Mouse (Mus musculus) regulatory T cell (primary cell): ENCODE measurements around the gene Olfr374.

Experiments
- in situ Hi-C: fragments of 300-600 bp; cut with MboI, MseI; formaldehyde crosslinking; loops from one replicate; pipeline ENCODE4 v1.15.1; 2025; ENCODE audit warnings: high pct_unique_total_duplicates

The Olfr374 gene

DNA sequence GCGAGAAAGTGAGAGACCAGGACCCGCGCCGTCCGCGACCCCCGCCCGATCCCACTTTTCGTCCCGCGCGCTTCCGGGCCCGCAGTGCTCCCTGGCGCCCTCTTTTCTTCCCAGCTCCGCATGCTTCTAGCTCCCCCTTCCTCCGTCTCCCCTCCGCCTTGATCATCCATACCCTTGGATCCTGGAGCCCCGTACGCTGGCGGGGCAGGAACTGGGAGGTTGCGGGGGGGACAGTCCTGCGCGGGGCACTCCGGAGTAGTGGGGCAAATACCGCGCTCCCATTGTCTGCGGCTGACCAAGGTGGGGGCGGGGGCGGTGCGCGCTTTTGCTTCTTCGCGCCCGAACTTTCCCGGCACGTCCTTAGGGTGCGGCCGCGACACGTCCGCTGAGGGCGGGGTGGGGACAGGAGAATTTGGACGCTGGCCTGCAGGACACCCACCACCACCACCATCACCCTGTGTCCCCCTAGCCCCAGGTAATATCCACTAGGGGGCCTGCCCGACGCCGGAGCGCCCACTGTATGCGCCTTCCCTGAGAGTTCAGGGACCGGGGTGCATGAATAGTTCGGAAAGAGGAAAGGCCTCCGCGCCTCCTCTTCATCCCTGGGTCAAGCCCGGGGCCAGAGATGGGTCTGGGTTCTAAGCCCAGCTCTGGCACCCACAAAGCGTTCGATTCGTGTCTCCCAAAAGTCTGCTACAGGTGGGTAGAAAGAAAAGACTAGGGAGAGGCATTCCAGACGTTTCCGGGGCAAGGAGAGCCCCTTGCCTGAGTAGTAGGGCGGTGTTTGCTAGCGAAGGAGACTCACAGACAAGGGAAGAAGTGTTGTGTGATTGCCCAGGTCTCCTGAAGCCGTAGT, 28.8 kb downstream of the Olfr374 start:
- in situ Hi-C loops: loop anchor here (25.0 kb wide), 1 partner anchor 648 kb away; the partner anchor contains the start of genes Ano8 and Gtpbp3

DNA sequence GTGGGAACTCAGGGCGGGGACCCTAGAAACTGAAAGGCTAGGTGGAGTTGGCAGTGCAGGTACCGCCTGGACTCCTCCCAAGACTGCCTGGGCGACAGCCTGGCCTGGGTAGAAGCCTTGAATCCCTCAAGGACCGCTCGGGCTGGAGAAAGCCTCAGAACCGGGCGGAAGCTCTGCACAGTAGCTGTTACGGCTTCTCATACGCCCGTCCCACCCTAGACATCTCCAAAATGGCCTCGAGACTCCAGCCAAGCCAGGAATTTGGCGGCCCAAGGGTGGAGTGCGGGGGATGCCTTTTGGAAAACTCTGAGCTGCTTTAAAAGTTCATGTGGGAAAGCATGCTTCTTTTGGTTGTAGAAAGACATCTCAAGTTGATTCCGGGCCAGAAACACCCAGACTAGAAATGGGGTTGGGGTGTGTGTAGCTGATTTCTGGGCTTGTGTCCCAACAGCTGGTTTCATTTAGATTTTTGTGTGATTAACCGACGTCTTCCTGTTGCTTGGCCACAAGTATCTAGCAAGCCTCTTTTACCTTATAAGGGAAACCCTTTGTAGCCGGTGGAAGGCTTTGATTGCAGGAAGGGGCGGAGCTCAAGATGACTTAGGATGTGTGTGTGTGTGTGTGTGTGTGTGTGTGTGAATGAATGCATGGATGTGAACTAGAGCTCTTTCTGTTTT, 29.6 kb downstream of the Olfr374 start:
- in situ Hi-C loops: loop anchor here (25.0 kb wide), 1 partner anchor 649 kb away; the partner anchor contains the start of genes Ano8 and Gtpbp3

DNA sequence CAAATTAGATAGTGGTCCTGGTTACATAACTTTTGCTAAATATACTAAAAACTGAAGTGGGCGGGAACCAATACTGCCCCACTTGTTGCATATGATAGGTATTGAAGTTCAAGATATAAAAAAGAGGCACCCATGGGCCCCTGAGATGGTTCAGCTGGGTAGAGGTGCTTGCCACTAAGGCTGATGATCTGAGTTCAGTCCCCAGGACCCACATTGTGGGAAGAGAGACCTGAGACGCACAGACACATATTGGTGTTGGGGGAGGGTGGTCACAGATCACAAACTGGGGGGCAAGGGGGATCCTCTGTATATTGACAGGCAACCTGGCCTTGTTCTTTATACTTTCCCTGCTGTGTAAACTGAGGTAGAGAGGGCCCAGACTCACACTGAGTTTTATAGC, 30.6 kb downstream of the Olfr374 start:
- in situ Hi-C loops: loop anchor here (25.0 kb wide), 1 partner anchor 650 kb away; the partner anchor contains the start of genes Ano8 and Gtpbp3

DNA sequence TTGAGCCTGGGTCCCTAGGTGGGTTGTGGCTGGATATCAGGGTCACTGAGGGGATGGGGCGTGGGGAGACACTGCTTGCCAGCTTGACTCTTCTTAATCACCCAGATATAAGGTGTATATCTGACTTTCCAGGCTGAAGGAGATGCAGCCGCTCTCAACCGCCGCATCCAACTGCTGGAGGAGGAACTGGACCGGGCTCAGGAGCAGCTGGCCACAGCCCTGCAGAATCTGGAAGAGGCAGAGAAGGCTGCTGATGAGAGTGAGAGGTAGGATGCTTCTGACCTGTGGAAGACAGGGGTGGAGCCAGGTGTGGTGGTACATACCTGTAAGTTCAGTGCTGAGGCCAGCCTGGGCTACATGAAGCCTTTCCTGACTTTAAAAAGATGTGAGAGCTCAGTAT, 31.6 kb downstream of the Olfr374 start:
- in situ Hi-C loops: loop anchor here (25.0 kb wide), 1 partner anchor 651 kb away; the partner anchor contains the start of genes Ano8 and Gtpbp3

DNA sequence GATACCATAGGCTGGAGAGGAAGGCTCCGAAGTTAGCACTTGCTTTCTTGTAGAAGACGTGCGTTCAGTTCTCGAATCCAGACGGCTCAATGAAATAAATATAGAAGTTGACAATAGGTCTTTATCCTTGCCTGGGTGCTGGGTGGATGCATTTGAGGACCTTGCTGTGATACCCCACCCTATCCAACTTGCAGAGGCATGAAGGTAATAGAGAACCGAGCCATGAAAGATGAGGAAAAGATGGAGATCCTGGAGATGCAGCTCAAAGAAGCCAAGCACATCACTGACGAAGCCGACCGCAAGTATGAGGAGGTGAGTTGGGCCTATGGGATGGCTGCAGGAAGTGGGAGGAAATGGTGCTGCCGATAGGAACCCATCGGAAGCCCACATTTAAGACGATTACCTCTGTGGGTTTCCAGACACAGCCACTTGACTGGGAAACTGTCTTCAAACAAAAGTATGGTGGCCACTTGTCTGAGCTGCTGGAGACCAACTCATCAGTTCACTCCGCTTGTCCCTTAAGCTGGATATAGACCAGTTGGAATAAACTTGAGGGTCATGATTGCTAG, 36.5 kb downstream of the Olfr374 start:
- in situ Hi-C loops: loop anchor here (25.0 kb wide), 1 partner anchor 656 kb away; the partner anchor contains the start of genes Ano8 and Gtpbp3

DNA sequence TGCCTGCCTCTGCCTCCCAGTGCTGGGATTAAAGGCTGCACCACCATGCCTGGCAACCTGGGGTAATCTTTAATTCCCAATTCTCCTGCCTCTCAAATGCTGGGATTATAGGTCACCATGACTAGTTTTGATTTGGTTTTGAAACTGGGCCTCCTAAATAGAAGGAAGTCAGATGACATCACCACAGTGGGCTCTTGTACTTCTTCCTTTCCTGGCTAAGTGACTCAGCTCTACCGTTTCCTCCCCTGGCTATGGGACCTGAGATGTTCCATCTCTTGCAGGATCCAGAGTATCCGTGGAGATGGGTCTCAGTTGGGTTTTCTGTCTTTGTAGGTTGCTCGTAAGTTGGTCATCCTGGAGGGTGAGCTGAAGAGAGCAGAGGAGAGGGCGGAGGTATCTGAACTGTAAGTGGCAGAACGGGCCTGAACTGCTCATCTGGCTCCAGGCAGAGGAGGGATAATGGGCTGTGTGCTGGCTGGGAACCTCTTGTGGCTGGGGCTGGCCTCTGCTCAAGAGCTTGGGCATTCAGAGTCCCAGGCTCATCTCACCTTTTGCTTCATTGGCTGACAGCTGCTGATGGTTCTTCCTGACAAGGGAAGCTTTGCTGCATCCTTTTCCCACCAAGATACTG, 37.6 kb downstream of the Olfr374 start:
- in situ Hi-C loops: loop anchor here (25.0 kb wide), 1 partner anchor 657 kb away; the partner anchor contains the start of genes Ano8 and Gtpbp3

DNA sequence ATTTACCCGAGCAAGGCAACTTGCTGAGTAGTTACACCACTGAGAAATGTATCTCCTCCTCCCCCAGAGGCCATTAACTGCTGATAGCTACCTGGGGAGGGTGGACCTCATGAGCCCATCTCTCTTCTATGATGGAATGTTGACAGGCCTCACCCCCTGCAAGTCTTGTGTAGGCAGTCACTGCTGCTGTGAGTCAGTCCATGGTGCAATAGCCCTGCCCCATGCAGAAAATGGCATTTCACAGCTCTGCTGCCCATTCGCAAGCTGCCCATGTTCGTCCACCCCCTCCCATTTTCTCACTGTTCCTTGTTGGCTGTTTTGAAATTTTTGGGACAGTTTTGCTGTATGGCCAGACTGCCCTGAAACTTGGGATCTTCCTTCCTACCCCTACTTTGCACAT, 38.7 kb downstream of the Olfr374 start:
- in situ Hi-C loops: loop anchor here (25.0 kb wide), 1 partner anchor 658 kb away; the partner anchor contains the start of genes Ano8 and Gtpbp3

DNA sequence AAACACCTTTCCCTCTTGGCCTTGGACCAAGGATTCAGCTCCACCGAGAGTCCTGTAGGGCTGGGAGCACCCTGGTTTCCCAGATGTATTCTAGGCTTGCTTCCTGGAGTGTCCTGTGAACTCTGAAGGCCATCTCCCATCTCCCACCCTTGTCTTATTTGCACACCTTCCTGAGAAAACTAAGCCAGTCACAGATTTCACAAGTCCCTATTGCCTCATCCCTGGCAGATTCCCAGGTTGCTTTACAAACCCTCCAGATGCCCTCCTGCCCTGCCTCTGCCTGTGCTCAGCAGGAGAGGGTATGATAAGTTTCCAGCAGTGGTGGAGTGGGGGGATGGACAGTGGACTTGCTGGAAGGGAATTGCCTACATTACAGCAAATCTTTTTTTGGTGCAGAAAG, 39.2 kb downstream of the Olfr374 start:
- in situ Hi-C loops: loop anchor here (25.0 kb wide), 1 partner anchor 659 kb away; the partner anchor contains the start of genes Ano8 and Gtpbp3

DNA sequence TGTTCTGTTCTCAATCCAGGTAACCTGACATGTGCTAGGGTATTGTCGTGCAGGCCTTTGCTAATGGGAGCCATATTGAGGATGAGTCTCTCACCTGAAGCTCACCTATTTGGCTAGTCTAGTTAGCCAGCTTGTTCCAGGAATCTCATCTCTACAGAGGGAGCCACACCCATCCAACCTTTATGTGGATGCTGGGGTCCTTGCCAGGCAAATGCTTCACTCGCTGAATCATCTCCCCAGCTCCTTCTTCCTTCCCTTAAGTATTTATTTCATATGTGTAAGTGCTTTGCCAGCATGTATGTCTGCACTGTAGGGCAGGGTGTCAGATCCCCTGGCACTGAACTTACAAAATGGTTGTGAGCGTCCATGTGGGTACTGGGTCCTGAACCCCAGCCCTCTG, 39.7 kb downstream of the Olfr374 start:
- in situ Hi-C loops: loop anchor here (25.0 kb wide), 1 partner anchor 659 kb away; the partner anchor contains the start of genes Ano8 and Gtpbp3

DNA sequence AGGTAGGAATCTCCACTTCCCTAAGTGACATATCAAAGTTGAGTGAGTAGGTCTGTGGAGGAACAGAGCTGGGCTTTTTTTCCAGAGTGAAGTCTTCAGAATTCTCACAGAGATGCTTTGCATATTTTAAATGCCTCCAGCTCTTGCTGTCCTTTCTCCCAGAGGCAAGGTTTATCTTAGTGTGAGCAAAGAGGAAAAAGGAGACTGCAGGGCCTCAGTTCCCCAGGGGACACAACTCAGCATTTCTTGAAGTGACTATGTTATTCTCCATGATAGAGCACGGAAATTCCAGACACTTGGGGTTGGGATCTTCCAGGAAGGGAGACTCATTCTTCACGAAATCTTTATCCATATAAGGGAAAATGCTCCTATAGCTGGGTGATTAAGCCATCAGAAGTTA, 40.4 kb downstream of the Olfr374 start:
- in situ Hi-C loops: loop anchor here (25.0 kb wide), 1 partner anchor 660 kb away; the partner anchor contains the start of genes Ano8 and Gtpbp3

DNA sequence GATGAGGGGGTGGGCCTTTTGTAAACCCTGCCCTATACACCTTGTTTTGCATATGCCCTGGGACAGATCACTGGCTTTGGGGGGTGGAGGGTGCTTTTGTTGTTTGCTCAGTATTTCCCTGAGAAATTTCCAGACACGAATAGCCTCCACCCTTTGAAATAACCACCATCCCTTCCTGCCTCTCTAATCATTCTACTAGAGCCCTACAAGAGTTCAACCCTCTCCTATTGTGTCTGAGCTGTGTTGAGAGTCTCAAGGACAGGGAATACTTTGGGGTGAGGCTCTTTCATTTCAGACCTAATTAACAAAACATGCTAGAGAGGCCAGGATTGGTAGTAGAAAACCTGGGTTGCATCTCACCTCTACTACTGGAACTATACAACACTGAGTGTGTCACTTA, 42.2 kb downstream of the Olfr374 start:
- in situ Hi-C loops: loop anchor here (25.0 kb wide), 1 partner anchor 662 kb away; the partner anchor contains the start of genes Ano8 and Gtpbp3

DNA sequence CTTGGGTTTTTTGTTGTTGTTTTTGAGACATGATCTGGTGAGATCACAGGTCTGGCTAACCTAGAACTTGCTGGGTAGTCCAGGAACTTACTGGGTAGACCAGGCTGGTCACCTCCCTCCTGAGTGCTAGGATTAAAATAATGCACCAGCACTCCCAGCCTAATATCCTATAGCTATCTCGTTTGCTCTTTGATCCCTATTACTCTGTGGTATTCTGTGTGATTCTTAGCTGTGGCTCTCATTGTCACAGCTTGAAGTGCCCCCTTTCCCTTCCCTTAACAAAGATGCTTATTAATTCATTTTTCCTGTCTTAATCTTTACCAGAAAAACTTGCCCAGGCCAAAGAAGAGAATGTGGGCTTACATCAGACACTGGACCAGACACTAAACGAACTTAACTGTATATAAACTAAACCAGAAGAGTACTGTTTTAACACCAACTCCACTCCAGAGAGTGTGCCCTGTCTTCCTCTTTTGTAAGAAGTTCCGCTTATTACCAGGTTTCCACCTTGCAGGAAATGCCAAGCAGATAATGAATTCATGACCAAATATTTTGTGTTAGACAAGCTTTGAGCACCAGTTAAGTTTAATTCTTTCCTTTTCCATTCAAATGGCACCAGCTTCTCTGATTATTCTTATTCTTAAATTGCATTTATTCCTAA, 44.7 kb downstream of the Olfr374 start:
- in situ Hi-C loops: no loop called here

DNA sequence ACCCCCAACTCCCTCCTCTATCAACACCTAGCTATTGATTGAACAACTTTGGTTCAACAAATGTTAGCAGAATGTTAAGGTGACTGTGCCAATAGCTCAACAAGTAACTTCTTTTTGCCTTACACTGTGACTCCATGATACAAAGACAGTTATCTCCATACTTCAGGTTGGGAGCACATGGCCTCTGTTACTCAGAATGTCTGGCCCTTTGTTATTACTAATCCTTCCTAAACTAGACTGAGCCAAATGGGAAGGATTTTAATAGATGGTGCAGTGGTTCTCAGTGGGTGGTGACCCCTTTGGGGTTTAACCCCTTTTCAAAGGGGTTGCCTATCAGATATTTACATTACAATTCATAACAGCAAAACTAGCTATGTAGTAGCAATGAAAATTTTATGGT, 46.5 kb downstream of the Olfr374 start:
- in situ Hi-C loops: no loop called here

DNA sequence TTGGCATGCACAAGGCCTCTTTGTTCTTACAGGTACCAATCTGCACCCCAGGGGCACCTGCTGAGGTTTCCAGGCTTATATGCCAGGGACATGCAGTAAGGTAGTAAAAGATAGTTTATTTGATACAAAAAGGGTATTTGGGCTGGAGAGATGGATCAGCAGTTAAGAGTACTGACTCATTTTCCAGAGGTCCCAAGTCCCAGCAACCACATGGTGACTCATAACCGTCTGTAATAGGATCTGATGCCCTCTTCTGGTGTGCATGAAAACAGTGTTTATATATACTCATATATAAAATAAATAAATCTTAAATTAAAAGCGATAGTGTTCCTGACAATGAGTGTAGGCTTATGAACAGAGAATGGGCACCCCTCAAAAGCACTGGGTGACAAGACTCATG, 51.3 kb downstream of the Olfr374 start:
- in situ Hi-C loops: no loop called here

DNA sequence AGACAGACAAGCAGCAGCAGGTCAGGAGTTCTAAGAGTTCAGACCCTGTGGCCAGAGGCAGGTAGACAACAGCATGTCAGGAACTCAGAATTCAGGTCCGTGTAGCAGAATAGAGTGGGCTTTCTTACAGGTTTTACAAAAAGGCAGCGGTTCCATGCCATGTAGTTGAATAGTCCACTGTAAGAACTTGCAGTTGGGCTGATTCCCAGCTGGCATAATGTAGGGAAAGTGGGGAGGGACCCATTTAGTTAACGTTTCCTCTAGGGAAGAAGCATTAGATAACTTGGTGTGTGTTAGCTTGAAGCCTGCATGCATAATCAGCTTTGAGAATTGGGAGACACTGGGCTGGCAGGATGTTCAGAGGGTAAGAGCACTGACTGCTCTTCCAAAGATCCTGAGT, 51.9 kb downstream of the Olfr374 start:
- in situ Hi-C loops: no loop called here

DNA sequence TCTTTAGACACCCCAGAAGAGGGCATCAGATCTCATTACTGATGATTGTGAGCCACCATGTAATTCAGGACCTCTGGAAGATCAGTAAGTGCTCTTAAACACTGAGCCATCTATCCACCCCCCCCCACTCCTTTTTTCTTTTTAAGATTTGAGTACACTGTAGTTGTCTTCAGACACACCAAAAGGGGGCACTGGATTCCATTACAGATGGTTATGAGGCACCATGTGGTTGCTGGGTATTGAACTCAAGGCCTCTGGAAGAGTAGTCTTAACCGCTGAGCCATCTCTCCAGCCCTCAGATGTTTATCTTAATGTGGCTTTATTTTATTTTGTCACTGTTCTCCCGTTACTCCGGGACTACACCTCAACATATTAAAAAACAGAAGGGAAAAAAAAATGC, 53.2 kb downstream of the Olfr374 start:
- in situ Hi-C loops: no loop called here

DNA sequence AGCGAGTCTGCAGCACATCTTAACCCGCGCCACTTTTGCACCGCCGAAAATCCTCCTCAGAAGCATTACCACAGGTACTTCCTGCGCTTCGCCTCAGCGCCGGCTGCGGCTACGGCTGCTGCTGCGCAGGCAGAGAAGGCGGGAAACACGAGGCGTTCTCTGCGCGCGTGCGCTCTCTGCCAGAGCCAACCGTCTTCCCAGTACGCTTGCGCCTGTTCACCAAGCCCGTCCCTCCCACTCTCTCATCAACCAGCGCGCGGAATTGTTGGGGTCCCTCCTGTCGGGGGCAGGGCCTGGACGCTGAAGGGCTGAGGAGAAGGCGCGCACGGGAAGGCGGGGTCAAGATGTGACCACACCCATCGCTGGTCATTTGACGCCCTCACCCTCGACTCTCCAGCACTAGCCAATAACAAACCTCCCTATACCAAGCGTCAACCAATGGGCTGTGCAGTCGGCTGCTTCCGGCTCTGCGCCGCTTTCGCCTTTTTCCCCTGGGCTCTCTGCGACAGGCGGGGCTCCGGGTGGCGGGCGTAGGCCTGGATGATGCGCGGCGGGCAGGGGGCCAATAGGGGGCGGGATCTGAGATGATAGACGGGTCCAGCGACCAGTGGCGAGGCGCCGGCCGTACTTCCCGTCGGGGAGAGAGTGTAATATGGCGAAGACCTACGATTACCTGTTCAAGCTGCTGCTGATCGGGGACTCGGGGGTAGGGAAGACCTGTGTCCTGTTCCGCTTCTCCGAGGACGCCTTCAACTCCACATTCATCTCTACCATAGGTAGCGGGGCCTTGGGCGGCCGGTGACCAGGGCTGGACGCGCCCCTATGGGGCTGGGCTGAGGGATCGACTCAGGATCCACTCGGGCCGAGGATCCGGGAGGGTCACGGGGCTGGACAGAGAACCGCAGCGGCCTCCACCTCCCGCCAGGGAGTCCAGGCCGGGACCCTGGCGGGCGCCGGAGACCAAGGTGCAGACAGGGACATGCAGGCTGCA, 54.2 kb downstream of the Olfr374 start, which contains the start of gene Rab8a:
TSS of gene Rab8a (plus strand) at position 494 of the 991 bp plus-strand sequence.
- in situ Hi-C loops: no loop called here

DNA sequence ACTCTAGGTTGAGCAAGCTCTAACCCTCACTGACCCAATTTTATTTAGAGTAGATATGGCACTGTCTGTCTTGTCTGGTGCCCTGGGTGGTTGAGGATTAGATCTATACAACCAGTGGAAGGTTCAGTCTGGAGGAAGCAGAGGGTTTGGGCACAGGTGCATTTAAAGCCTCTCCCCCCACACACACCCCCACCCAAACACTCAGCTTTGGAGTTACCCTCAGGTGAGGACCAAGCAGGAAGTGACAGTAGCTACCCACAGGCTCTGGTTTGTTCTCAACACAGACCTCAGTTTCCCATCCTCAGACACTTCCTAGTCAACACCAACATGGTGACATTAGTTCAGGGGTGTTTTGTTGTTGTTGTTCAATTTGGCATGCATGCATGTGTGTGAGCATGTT, 56.0 kb downstream of the Olfr374 start:
- in situ Hi-C loops: no loop called here
